Mouse (Mus musculus) small intestine, adult 2 months (tissue): ENCODE results near the gene Eva1c.

ENCODE experiments used
- CTCF ChIP-seq: fragments of 200-500 bp; IDR thresholded peaks from 2 replicates; pipeline ENCODE4 v1.5.1; 2012; ENCODE audit warnings: low read depth, mild to moderate bottlenecking, control low read depth, inconsistent platforms, low read length, moderate library complexity, mixed read lengths; ENCODE audit not compliant: insufficient replicate concordance, insufficient read length; ENCODE audit errors: extremely low read depth
- POLR2A ChIP-seq: fragments of 200-500 bp; IDR thresholded peaks from 2 replicates; pipeline ENCODE4 v1.6.1; 2012; ENCODE audit warnings: low read depth, mild to moderate bottlenecking, control low read depth, inconsistent platforms, low read length, moderate library complexity

GRCm38 (mm10) chr16:90801251-90801650 is 25.3 kb upstream of the Eva1c start:
- TF ChIP-seq CTCF (no peak), POLR2A (no peak)
